In genomic region chr3:130061281-130061680, GRCm38 (mm10) we compare ENCODE assay signal across 8 mouse cellular contexts. TPM values are rescaled to one million over a fixed set of nuclear protein-coding genes. Genes with fewer than 3 reads are reported as not detected.
DNase-seq lines count a peak whose midpoint lies in the region; ATAC-seq lines count a peak whose summit lies in the region.

Gene Sec24b (minus strand): TSS chr3:130061553.

- H3K27me3 ChIP-seq in embryonic facial prominence, embryonic 10.5 days (replicated peaks; ENCODE audit: low read depth, poor library complexity, severe bottlenecking), result no peaks in the 10 kb centered on the region; the same call in 1 of the 2 replicates
- H3K27me3 ChIP-seq in heart, embryonic 10.5 days (ENCODE audit: insufficient read depth, poor library complexity, severe bottlenecking), result no peaks in the 10 kb centered on the region
- H3K27me3 ChIP-seq in liver, embryonic 11.5 days (replicated peaks; ENCODE audit: control insufficient read depth, insufficient read depth, low read length), result 0 out of 2 replicates have a peak, but pooled peaks cover 2% of the 10 kb centered on the region

- H3K9ac ChIP-seq in liver, embryonic 11.5 days (ENCODE audit: low read depth, low read length), result peak within 1 kb of the TSS; percentile 89

- H3K4me2 ChIP-seq in liver, embryonic 11.5 days, result peak within 1 kb of the TSS; percentile 88

- peaks cover 13% of the 10 kb centered on the region for H3K36me3 ChIP-seq in embryonic facial prominence, embryonic 10.5 days (replicated peaks)
- H3K36me3 ChIP-seq in heart, embryonic 10.5 days, result peaks cover 6% of the 10 kb centered on the region; the same call in 1 of the 2 replicates
- no peaks in the 10 kb centered on the region for H3K36me3 ChIP-seq in liver, embryonic 11.5 days (ENCODE audit: control insufficient read depth, insufficient read depth, low read length)

- 15% methylated on average over 12 of the region's 12 CpGs for WGBS in embryonic facial prominence, embryonic 10.5 days
- 18% methylated on average over 12 of the region's 12 CpGs for WGBS in heart, embryonic 10.5 days
- WGBS in liver, embryonic 11.5 days, result 21% methylated on average over 12 of the region's 12 CpGs

- peak within 1 kb of the TSS; percentile 99 for H3K27ac ChIP-seq in embryonic facial prominence, embryonic 10.5 days (replicated peaks)
- H3K27ac ChIP-seq in heart, embryonic 10.5 days, result peak within 1 kb of the TSS; percentile 99
- H3K27ac ChIP-seq in liver, embryonic 11.5 days (ENCODE audit: low read depth, low read length), result peak within 1 kb of the TSS; percentile 94

- peak within 1 kb of the TSS; percentile 79 for H3K4me3 ChIP-seq in embryonic facial prominence, embryonic 10.5 days
- peak within 1 kb of the TSS; percentile 96 for H3K4me3 ChIP-seq in heart, embryonic 10.5 days
- peak within 1 kb of the TSS; percentile 91 for H3K4me3 ChIP-seq in liver, embryonic 11.5 days (ENCODE audit: low read depth, low read length)

- H3K9me3 ChIP-seq in embryonic facial prominence, embryonic 10.5 days, result no peaks in the 10 kb centered on the region
- H3K9me3 ChIP-seq in heart, embryonic 10.5 days, result no peaks in the 10 kb centered on the region
- no peaks in the 10 kb centered on the region for H3K9me3 ChIP-seq in liver, embryonic 11.5 days (ENCODE audit: control insufficient read depth, low read length)

- ATAC-seq in CD4-positive, CD25-positive, alpha-beta regulatory T cell, adult 4 months, result peak; percentile 12
- peak; percentile 25; the same call in 1 of the 2 replicates for ATAC-seq in liver, embryonic 11.5 days (replicated peaks; ENCODE audit: low FRiP score)

- peaks cover 41% of the 10 kb centered on the region for H3K4me1 ChIP-seq in embryonic facial prominence, embryonic 10.5 days
- peaks cover 41% of the 10 kb centered on the region for H3K4me1 ChIP-seq in heart, embryonic 10.5 days
- peaks cover 22% of the 10 kb centered on the region for H3K4me1 ChIP-seq in liver, embryonic 11.5 days (replicated peaks; ENCODE audit: control insufficient read depth, insufficient read depth, low read length)

- DNase-seq in adipocyte (ENCODE audit: low spot score), result peak; percentile 63
- peak; percentile 60 for DNase-seq in embryonic facial prominence, embryonic 10.5 days (ENCODE audit: low spot score)
- DNase-seq in heart, embryonic 10.5 days (ENCODE audit: low spot score), result peak; percentile 75
- peak; percentile 51 for DNase-seq in kidney, adult 9 months
- peak; percentile 53 for DNase-seq in liver, embryonic 11.5 days (ENCODE audit: low spot score)
- DNase-seq in neural tube, embryonic 10.5 days (ENCODE audit: extremely low spot score, low spot score), result peak; percentile 52
- DNase-seq in thymus, postnatal 4 days, result peak; percentile 48

RNA-seq across cellular contexts. Expression of gene Sec24b, which starts in this region (rescaled TPM):
- polyA plus RNA-seq in CD4-positive, CD25-positive, alpha-beta regulatory T cell, adult 4 months (2017; shearing (Covaris generic)), result 10 to 100 TPM; 25.2 to 26.6 TPM
- polyA plus RNA-seq in embryonic facial prominence, embryonic 10.5 days (2016; fragmentation: Nextera tagmentation; extraction: Ambion mirVana), result 37.7 and 42.0 TPM in 2 replicates
- 33.6 and 34.9 TPM in 2 replicates for polyA plus RNA-seq in heart, embryonic 10.5 days (2016; fragmentation: Nextera tagmentation; extraction: Ambion mirVana)
- 26.7 and 28.4 TPM in 2 replicates for polyA plus RNA-seq in liver, embryonic 11.5 days (2014; fragmentation: Nextera tagmentation; extraction: Ambion mirVana)

Comparison
In these comparisons a context has a peak if more than half of its experiments do, and no peak if none do; other contexts are left out.
1. Peak in every context shown above with its lines: DNase-seq, ATAC-seq, H3K4me3 ChIP-seq and H3K27ac ChIP-seq.